Mouse (Mus musculus) spleen, adult 2 months (tissue): Measurements from ENCODE around the gene Cep112. TPM values are rescaled to one million over a fixed set of nuclear protein-coding genes. Genes with fewer than 3 reads are reported as not detected.
A peak's percentile ranks its signal among the peaks of the same experiment; 100 is the strongest.

Experiments used
- DNase-seq, 2 experiments: peaks; one replicate each; pipeline versions ENCODE4 v3.0.0 to v3.0.0-alpha.2; 2012 to 2021; ENCODE audit warnings: low spot score in 2 of 2, low read depth in 1 of 2
- H3K27ac ChIP-seq: fragments of 200-500 bp; 2 replicates; pipeline ENCODE4 v1.5.1; 2012; ENCODE audit warnings: low read length, inconsistent platforms; ENCODE audit not compliant: insufficient read depth
- H3K27me3 ChIP-seq: fragments of 200-500 bp; 2 replicates; pipeline ENCODE4 v1.6.1; 2012; ENCODE audit warnings: mild to moderate bottlenecking, moderate library complexity, low read length, inconsistent platforms; ENCODE audit not compliant: control insufficient read depth, insufficient read depth
- H3K36me3 ChIP-seq: fragments of 200-500 bp; 2 replicates; pipeline ENCODE4 v1.6.1; 2012; ENCODE audit warnings: mild to moderate bottlenecking, low read length, inconsistent platforms; ENCODE audit not compliant: control insufficient read depth, insufficient read depth
- H3K4me1 ChIP-seq: fragments of 200-500 bp; 2 replicates; pipeline ENCODE4 v1.6.1; 2011; ENCODE audit warnings: inconsistent platforms; ENCODE audit not compliant: control insufficient read depth, insufficient read depth, insufficient read length
- H3K4me3 ChIP-seq: fragments of 200-500 bp; 2 replicates; pipeline ENCODE4 v1.5.1; 2011; ENCODE audit warnings: mild to moderate bottlenecking, inconsistent platforms; ENCODE audit not compliant: insufficient read depth, insufficient read length; ENCODE audit errors: extremely low read depth
- CTCF ChIP-seq: fragments of 200-500 bp; IDR thresholded peaks from 2 replicates; pipeline ENCODE4 v1.5.1; 2011; ENCODE audit warnings: mild to moderate bottlenecking, inconsistent platforms; ENCODE audit not compliant: insufficient read depth, insufficient read length, insufficient replicate concordance; ENCODE audit errors: extremely low read depth
- POLR2A ChIP-seq: fragments of 200-500 bp; IDR thresholded peaks from 2 replicates; pipeline ENCODE4 v1.6.1; 2011; ENCODE audit warnings: low read depth, low read length, inconsistent platforms
- WGBS: fragments of 180-500 bp; shearing (Covaris S2); methylation state at CpG from one replicate; pipeline ENCODE4 v1.1.7; 2018; 5-methylcytosine and 5-hydroxymethylcytosine counted together
- polyA plus RNA-seq: library from polyadenylated mRNA; depleted of rRNA; stranded (reverse); fragments of >200 nt; gene quantifications from 2 replicates; pipeline ENCODE4 v1.2.3, GENCODE M21; 2012

Cep112 gene
- polyA plus RNA-seq, 1 experiment, result 0.29 TPM

GRCm38 (mm10) chr11:108420751-108421150, 4.2 kb upstream of the Cep112 start:
- Histone ChIP-seq H3K27ac (no peak overlapping the region), H3K4me3 (no peak overlapping the region), H3K36me3 (no peaks in the 10 kb centered on the region), H3K27me3 (peaks cover 4% of the 10 kb centered on the region; the same call in 1 of the 2 replicates), H3K4me1 (no peaks in the 10 kb centered on the region)
- no peak for TF ChIP-seq CTCF
- TF ChIP-seq POLR2A, result no peak
- 79% methylated on average over 4 of the region's 4 CpGs for WGBS
- DNase-seq, result no peak

- Histone ChIP-seq H3K36me3 (no peaks in the 10 kb centered on the region), H3K27me3 (peaks cover 6% of the 10 kb centered on the region), H3K4me1 (no peaks in the 10 kb centered on the region), H3K27ac (no peak overlapping the region), H3K4me3 (no peak overlapping the region)
- 89% methylated on average over 7 of the region's 7 CpGs for WGBS
- no peak for DNase-seq
- no peak for TF ChIP-seq CTCF
- TF ChIP-seq POLR2A, result no peak
Observed at GRCm38 (mm10) chr11:108423221-108423620, 1.8 kb upstream of the Cep112 start.

GRCm38 (mm10) chr11:108424111-108424510, 881 bp upstream of the Cep112 start:
- 51% methylated on average over 5 of the region's 5 CpGs for WGBS
- Histone ChIP-seq H3K27ac (no peak overlapping the region), H3K36me3 (no peaks in the 10 kb centered on the region), H3K27me3 (peaks cover 6% of the 10 kb centered on the region), H3K4me3 (no peak overlapping the region), H3K4me1 (no peaks in the 10 kb centered on the region)
- no peak for TF ChIP-seq CTCF
- TF ChIP-seq POLR2A, result no peak
- DNase-seq, result no peak

GRCm38 (mm10) chr11:108425592-108425921, 565 bp downstream of the Cep112 start:
- no peak for TF ChIP-seq CTCF
- TF ChIP-seq POLR2A, result no peak
- WGBS, result 25% methylated on average over 14 of the region's 14 CpGs
- Histone ChIP-seq H3K27me3 (peaks cover 6% of the 10 kb centered on the region), H3K36me3 (no peaks in the 10 kb centered on the region), H3K27ac (no peak overlapping the region), H3K4me1 (no peaks in the 10 kb centered on the region), H3K4me3 (peak overlapping the region; percentile 50; the same call in 1 of the 2 replicates)
- DNase-seq, result peak in 1 of 2 experiments; percentile 5

- TF ChIP-seq POLR2A, result no peak
- TF ChIP-seq CTCF, result no peak
- Histone ChIP-seq H3K36me3 (no peaks in the 10 kb centered on the region), H3K27ac (no peak overlapping the region), H3K27me3 (peaks cover 6% of the 10 kb centered on the region), H3K4me1 (no peaks in the 10 kb centered on the region), H3K4me3 (no peak overlapping the region)
- WGBS, result 91% methylated on average over 3 of the region's 3 CpGs
- no peak for DNase-seq
Observed at GRCm38 (mm10) chr11:108426086-108426485, 1.1 kb downstream of the Cep112 start.

- 72% methylated on average over 6 of the region's 6 CpGs for WGBS
- H3K4me1 ChIP-seq, result no peaks in the 10 kb centered on the region
- no peak for DNase-seq
- peaks cover 6% of the 10 kb centered on the region for H3K27me3 ChIP-seq
- TF ChIP-seq CTCF (no peak), POLR2A (no peak)
- no peak overlapping the region for H3K4me3 ChIP-seq
- no peaks in the 10 kb centered on the region for H3K36me3 ChIP-seq
- no peak overlapping the region for H3K27ac ChIP-seq
Observed at GRCm38 (mm10) chr11:108427191-108427590, 2.2 kb downstream of the Cep112 start.

GRCm38 (mm10) chr11:108429076-108429475, 4.1 kb downstream of the Cep112 start:
- no peaks in the 10 kb centered on the region for H3K36me3 ChIP-seq
- WGBS, result 65% methylated on average over 2 of the region's 2 CpGs
- H3K27me3 ChIP-seq, result peaks cover 6% of the 10 kb centered on the region
- H3K27ac ChIP-seq, result no peak overlapping the region
- H3K4me3 ChIP-seq, result no peak overlapping the region
- DNase-seq, result no peak
- TF ChIP-seq POLR2A (no peak), CTCF (no peak)
- no peaks in the 10 kb centered on the region for H3K4me1 ChIP-seq
